ENCODE assay signal across 8 mouse cellular contexts in genomic region chr3:51416073-51416363, GRCm38 (mm10). TPM values are rescaled to one million over a fixed set of nuclear protein-coding genes. Genes with fewer than 3 reads are reported as not detected.
DNase-seq lines count a peak whose midpoint lies in the region; ATAC-seq and TF ChIP-seq lines count a peak whose summit lies in the region.

No protein-coding gene starts in this region.

- 0% methylated on average over 30 of the region's 30 CpGs for WGBS in heart, embryonic 11.5 days (ENCODE audit: insufficient replicate concordance)
- under 1% methylated on average over 30 of the region's 30 CpGs for WGBS in hindbrain, embryonic 10.5 days

- peak overlapping the region; percentile 92 for H3K9ac ChIP-seq in heart, embryonic 11.5 days (ENCODE audit: low read depth, low read length)
- H3K9ac ChIP-seq in ES-E14 (ENCODE audit: insufficient read depth, low read depth, low read length, poor library complexity, severe bottlenecking), result peak overlapping the region; percentile 100

- peak; percentile 54 for ATAC-seq in heart, embryonic 11.5 days (replicated peaks; ENCODE audit: insufficient number of reproducible peaks, low FRiP score, low TSS enrichment)
- peak; percentile 23 for ATAC-seq in megakaryocyte-erythroid progenitor cell, adult 5-6 weeks (replicated peaks; ENCODE audit: low FRiP score, low TSS enrichment, poor library complexity, severe bottlenecking)

- intact Hi-C loops in heart, postnatal 25 days (cut with DNase I), result no loop called here

- H3K27me3 ChIP-seq in heart, embryonic 11.5 days (ENCODE audit: control insufficient read depth, insufficient read depth, low read length), result no peaks in the 10 kb centered on the region
- H3K27me3 ChIP-seq in hindbrain, embryonic 10.5 days (ENCODE audit: insufficient read depth, poor library complexity, severe bottlenecking), result no peaks in the 10 kb centered on the region

- H3K4me2 ChIP-seq in heart, embryonic 11.5 days, result peak overlapping the region; percentile 82

- no peaks in the 10 kb centered on the region for H3K36me3 ChIP-seq in heart, embryonic 11.5 days (ENCODE audit: control insufficient read depth, insufficient read depth, low read length)
- H3K36me3 ChIP-seq in ES-E14 (ENCODE audit: control insufficient read depth, insufficient read depth, low read length, poor library complexity, severe bottlenecking), result no peaks in the 10 kb centered on the region; the same call in 1 of the 2 replicates
- peaks cover 15% of the 10 kb centered on the region for H3K36me3 ChIP-seq in hindbrain, embryonic 10.5 days

- no peak for DNase-seq in heart, postnatal 25 days (ENCODE audit: low spot score)
- DNase-seq in ES-E14 (ENCODE audit: low read depth, low spot score), result no peak
- no peak for DNase-seq in hindbrain, embryonic 10.5 days (ENCODE audit: low spot score)
- no peak for DNase-seq in urinary bladder, adult 2 months (ENCODE audit: low spot score)
- DNase-seq in adrenal gland, postnatal 36 days, result no peak
- DNase-seq in urinary bladder, adult 18-20 months (ENCODE audit: low spot score in 2 of 2), result no peak

- in situ Hi-C loops in ES-E14 (cut with MboI; ENCODE audit: low sequenced_read_pairs in 2 of 2, unreplicated experiment in 2 of 2), result no loop called here

- peaks cover 14% of the 10 kb centered on the region; the same call in 1 of the 2 replicates for H3K4me1 ChIP-seq in heart, embryonic 11.5 days (ENCODE audit: control insufficient read depth, insufficient read depth, low read length)
- peaks cover 3 to 6% of the 10 kb centered on the region in 2 experiments for H3K4me1 ChIP-seq in ES-E14 (ENCODE audit: control insufficient read depth in 2 of 2, insufficient read depth in 2 of 2, low read length in 2 of 2, poor library complexity in 1 of 2)
- peaks cover 25% of the 10 kb centered on the region for H3K4me1 ChIP-seq in hindbrain, embryonic 10.5 days (replicated peaks)

- H3K4me3 ChIP-seq in heart, embryonic 11.5 days (ENCODE audit: low read depth, low read length), result peak overlapping the region; percentile 68
- peak overlapping the region; percentile 95 to 97 for H3K4me3 ChIP-seq in ES-E14 (ENCODE audit: insufficient read depth in 1 of 2, low read depth in 1 of 2, low read length in 2 of 2, poor library complexity in 1 of 2, severe bottlenecking in 1 of 2)
- peak overlapping the region; percentile 99 for H3K4me3 ChIP-seq in hindbrain, embryonic 10.5 days

- no peaks in the 10 kb centered on the region for H3K9me3 ChIP-seq in heart, embryonic 11.5 days (replicated peaks; ENCODE audit: control insufficient read depth, low read length)
- no peaks in the 10 kb centered on the region for H3K9me3 ChIP-seq in ES-E14 (ENCODE audit: control insufficient read depth, insufficient read depth, low read depth, low read length)
- no peaks in the 10 kb centered on the region for H3K9me3 ChIP-seq in hindbrain, embryonic 10.5 days

- H3K27ac ChIP-seq in heart, embryonic 11.5 days (ENCODE audit: low read depth, low read length), result peak overlapping the region; percentile 96
- H3K27ac ChIP-seq in ES-E14 (ENCODE audit: insufficient read depth, low read depth, low read length, poor library complexity, severe bottlenecking), result peak overlapping the region; percentile 93
- peak overlapping the region; percentile 96 for H3K27ac ChIP-seq in hindbrain, embryonic 10.5 days

TF ChIP-seq in ES-E14, 5 proteins besides CTCF, POLR2A, EP300 and RAD21:
- no peak for TF ChIP-seq ZC3H11A (IDR thresholded peaks at IDR 0.05; ENCODE audit: borderline replicate concordance, low read depth, low read length)
- TF ChIP-seq HCFC1 (IDR thresholded peaks at IDR 0.05; ENCODE audit: borderline replicate concordance, insufficient read depth, low read length), result no peak
- no peak for TF ChIP-seq MAFK (IDR thresholded peaks at IDR 0.05; ENCODE audit: insufficient read depth, low read depth, low read length)
- peak; percentile 36; the same call in 1 of the 2 replicates for TF ChIP-seq ZNF384 (IDR thresholded peaks at IDR 0.05; ENCODE audit: low read depth, low read length)
TF ChIP-seq in ES-E14: peak in this region for 1.

RNA-seq across cellular contexts. Expression of gene Naa15, which starts 1.1 kb away (rescaled TPM):
- polyA plus RNA-seq in heart, embryonic 11.5 days (2014; fragmentation: Nextera tagmentation; extraction: Ambion mirVana), result 37.8 and 39.6 TPM in 2 replicates
- total RNA-seq in heart, postnatal 25 days (2021), result 10 to 100 TPM; 41.6 to 47.1 TPM
- total RNA-seq in ES-E14 (2012; rRNA removed), result 43.7 and 53.4 TPM in 2 replicates
- polyA plus RNA-seq in hindbrain, embryonic 10.5 days (2016; fragmentation: Nextera tagmentation; extraction: Ambion mirVana), result 53.2 and 64.6 TPM in 2 replicates
- 116 and 129 TPM in 2 replicates for total RNA-seq in megakaryocyte-erythroid progenitor cell, adult 5-6 weeks (2014; fragmentation: Nextera tagmentation)
- total RNA-seq in megakaryocyte-erythroid progenitor cell, adult 5-6 weeks (2017), result 123 and 152 TPM in 2 replicates
- polyA plus RNA-seq in urinary bladder, adult 2 months (2012; rRNA removed), result 21.1 and 22.9 TPM in 2 replicates
- 10 to 100 TPM; 54.2 to 54.9 TPM for total RNA-seq in adrenal gland, postnatal 36 days (2021)

RNA-seq across cellular contexts. Expression of gene Ndufc1, which starts 7.2 kb away (rescaled TPM):
- polyA plus RNA-seq in heart, embryonic 11.5 days (2014; fragmentation: Nextera tagmentation; extraction: Ambion mirVana), result 1,265 and 1,267 TPM in 2 replicates
- 1,000 to 10,000 TPM; 1,646 to 1,675 TPM for total RNA-seq in heart, postnatal 25 days (2021)
- 152 and 231 TPM in 2 replicates for total RNA-seq in ES-E14 (2012; rRNA removed)
- polyA plus RNA-seq in hindbrain, embryonic 10.5 days (2016; fragmentation: Nextera tagmentation; extraction: Ambion mirVana), result 675 and 776 TPM in 2 replicates
- total RNA-seq in megakaryocyte-erythroid progenitor cell, adult 5-6 weeks (2014; fragmentation: Nextera tagmentation), result 273 and 323 TPM in 2 replicates
- 64.5 and 116 TPM in 2 replicates for total RNA-seq in megakaryocyte-erythroid progenitor cell, adult 5-6 weeks (2017)
- polyA plus RNA-seq in urinary bladder, adult 2 months (2012; rRNA removed), result 295 and 320 TPM in 2 replicates
- total RNA-seq in adrenal gland, postnatal 36 days (2021), result 100 to 1,000 TPM; 743 to 842 TPM

RNA-seq across cellular contexts. Expression of gene Mgarp, which starts 19.5 kb away (rescaled TPM):
- 14.2 and 15.4 TPM in 2 replicates for polyA plus RNA-seq in heart, embryonic 11.5 days (2014; fragmentation: Nextera tagmentation; extraction: Ambion mirVana)
- total RNA-seq in heart, postnatal 25 days (2021), result under 1 TPM; 0.23 to 0.31 TPM
- total RNA-seq in ES-E14 (2012; rRNA removed), result 12.5 and 17.5 TPM in 2 replicates
- 7.5 and 11.8 TPM in 2 replicates for polyA plus RNA-seq in hindbrain, embryonic 10.5 days (2016; fragmentation: Nextera tagmentation; extraction: Ambion mirVana)
- not detected in 2 replicates for total RNA-seq in megakaryocyte-erythroid progenitor cell, adult 5-6 weeks (2014; fragmentation: Nextera tagmentation)
- not detected in 2 replicates for total RNA-seq in megakaryocyte-erythroid progenitor cell, adult 5-6 weeks (2017)
- polyA plus RNA-seq in urinary bladder, adult 2 months (2012; rRNA removed), result 2.9 and 3.6 TPM in 2 replicates
- total RNA-seq in adrenal gland, postnatal 36 days (2021), result 1,000 to 10,000 TPM in 1 of 2 experiments, 100 to 1,000 TPM in 1; 736 to 1,311 TPM

Comparison
In these comparisons a context has a peak if more than half of its experiments do, and no peak if none do; other contexts are left out.
1. RNA of gene Mgarp, which starts 19.5 kb away (total RNA-seq): 736 to 1,311 TPM in adrenal gland, postnatal 36 days; 12.5 to 17.5 TPM in ES-E14, 0.23 to 0.31 TPM in heart, postnatal 25 days and not detected in megakaryocyte-erythroid progenitor cell, adult 5-6 weeks; every median in the first group is over 10 times any median in the second.
2. Peak in every context shown above with its lines, with median percentiles within 50 percentile points of each other: H3K27ac ChIP-seq and H3K4me3 ChIP-seq.